Mouse (Mus musculus): ENCODE data around the gene Ipo11.
"Not testable (repeated sequence)": the region's sequence is repeated elsewhere in the genome, so short reads cannot be mapped to it uniquely, and the experiment has no call there.

GRCm38 (mm10) chr13:106925921-106926320 is 10.8 kb downstream of the Ipo11 start:
- not testable (repeated sequence) for TF ChIP-seq CTCF, EP300 (IDR thresholded peaks at IDR 0.05; ENCODE audit: low read depth)
